Mouse (Mus musculus): ENCODE measurements around the gene Mdk.

The Mdk gene

DNA sequence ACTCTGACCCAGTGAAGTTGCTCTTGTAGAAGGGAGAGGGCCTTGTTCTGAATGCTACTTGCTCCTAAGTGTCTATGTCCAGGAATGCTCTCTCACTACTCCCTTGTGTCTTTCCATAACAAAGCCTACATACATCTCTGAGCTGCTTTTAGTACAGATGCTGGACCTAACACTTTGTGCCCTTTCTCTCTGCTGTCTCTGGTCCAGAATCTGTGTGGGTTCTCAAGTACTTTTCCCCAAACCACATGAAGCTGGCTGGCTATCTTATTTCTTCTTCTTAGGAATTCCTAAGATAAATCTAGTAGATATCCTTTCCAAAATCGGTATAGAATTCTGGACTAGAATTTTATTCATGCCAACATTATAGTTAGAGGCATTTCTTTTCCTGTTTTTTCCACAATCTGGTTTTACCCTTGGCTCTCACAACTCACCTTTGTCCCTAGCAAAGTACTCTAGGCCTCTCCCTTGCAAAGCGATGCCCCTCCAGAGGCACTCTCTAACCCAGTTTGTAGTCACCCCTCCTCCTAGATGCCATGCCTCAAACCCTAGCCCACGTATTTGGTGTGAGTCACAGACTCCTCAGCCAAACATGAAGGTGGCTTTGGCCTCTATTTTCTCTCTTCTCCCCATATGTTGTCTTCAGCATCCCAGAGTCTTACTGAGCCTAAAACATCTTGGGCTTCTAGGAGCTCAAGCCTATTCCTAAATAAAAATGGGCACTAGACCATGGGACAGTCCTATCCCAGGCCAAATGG lies 28.7 kb downstream of the Mdk start:
- no peak for TF ChIP-seq NANOG (IDR thresholded peaks at IDR 0.05; ENCODE audit: borderline replicate concordance, low read length)
- no peak for TF ChIP-seq CTCF (conservative IDR thresholded peaks at IDR 0.05; ENCODE audit: low read length)
- no peak for TF ChIP-seq POU5F1 (IDR thresholded peaks at IDR 0.05; ENCODE audit: borderline replicate concordance, low read length)

DNA sequence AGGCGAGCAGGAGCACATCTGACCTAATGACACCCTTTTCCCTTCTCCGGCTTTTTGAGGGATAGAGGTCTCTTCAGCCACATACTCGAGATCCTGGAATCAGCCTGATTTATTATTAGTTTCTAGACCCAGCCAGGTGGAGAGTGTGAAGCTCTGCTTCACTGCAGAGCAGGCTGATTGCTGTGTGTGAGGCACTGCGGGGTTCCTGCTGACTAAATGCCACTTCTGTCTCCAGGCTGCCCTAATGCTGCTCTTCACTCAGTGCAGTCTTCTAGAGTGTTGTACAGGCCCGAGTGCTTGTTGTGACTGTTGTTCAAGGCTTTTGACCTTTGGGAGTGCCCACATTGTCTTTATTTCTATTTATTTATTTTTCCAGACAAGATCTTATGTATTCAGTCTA lies 29.8 kb downstream of the Mdk start:
- Histone ChIP-seq H3K4me1 (replicated peaks; ENCODE audit: low read depth, low read length) (peaks cover 32% of the 10 kb centered on the region), H3K9me3 (ENCODE audit: low read length) (no peaks in the 10 kb centered on the region), H3K36me3 (ENCODE audit: insufficient read depth, low read length) (peaks cover 67% of the 10 kb centered on the region), H3K27me3 (ENCODE audit: insufficient read depth, low read length) (no peaks in the 10 kb centered on the region), H3K4me3 (replicated peaks; ENCODE audit: low read length) (no peak overlapping the region)
- no peak for TF ChIP-seq CTCF (conservative IDR thresholded peaks at IDR 0.05; ENCODE audit: low read length)

More for the DNA sequence above, 28.7 kb downstream of the Mdk start:
- H3K4me1 ChIP-seq (replicated peaks; ENCODE audit: low read depth, low read length) = peaks cover 32% of the 10 kb centered on the region
- no peak overlapping the region for H3K4me3 ChIP-seq (replicated peaks; ENCODE audit: low read length)
- no peaks in the 10 kb centered on the region for H3K27me3 ChIP-seq (ENCODE audit: insufficient read depth, low read length)
- no peaks in the 10 kb centered on the region for H3K9me3 ChIP-seq (ENCODE audit: low read length)
- peaks cover 61% of the 10 kb centered on the region for H3K36me3 ChIP-seq (ENCODE audit: insufficient read depth, low read length)

DNA sequence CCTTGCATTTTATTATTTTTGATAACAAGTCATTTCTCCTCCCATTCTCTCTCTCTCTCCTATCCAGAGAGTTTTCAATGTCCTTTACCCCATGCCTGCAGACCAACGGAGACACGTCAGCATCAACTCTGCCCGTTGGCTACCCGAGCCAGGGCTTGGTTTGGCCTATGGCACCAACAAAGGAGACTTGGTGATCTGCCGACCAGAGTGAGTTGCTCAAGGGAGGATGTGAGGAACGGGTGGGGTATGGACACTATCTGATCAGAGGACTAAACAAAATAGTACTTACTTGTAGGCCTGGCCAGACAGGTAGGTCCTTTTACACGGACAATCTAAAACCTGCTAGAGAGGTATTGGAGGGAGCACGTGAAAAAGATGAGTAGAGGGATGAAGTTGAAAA lies 31.7 kb downstream of the Mdk start:
- H3K4me1 ChIP-seq (replicated peaks; ENCODE audit: low read depth, low read length) = peaks cover 25% of the 10 kb centered on the region
- no peaks in the 10 kb centered on the region for H3K27me3 ChIP-seq (ENCODE audit: insufficient read depth, low read length)
- no peaks in the 10 kb centered on the region for H3K9me3 ChIP-seq (ENCODE audit: low read length)
- H3K36me3 ChIP-seq (ENCODE audit: insufficient read depth, low read length) = peaks cover 60% of the 10 kb centered on the region
- H3K4me3 ChIP-seq (replicated peaks; ENCODE audit: low read length) = no peak overlapping the region
- TF ChIP-seq POU5F1 (IDR thresholded peaks at IDR 0.05; ENCODE audit: borderline replicate concordance, low read length) (no peak), CTCF (conservative IDR thresholded peaks at IDR 0.05; ENCODE audit: low read length) (no peak), NANOG (IDR thresholded peaks at IDR 0.05; ENCODE audit: borderline replicate concordance, low read length) (no peak)

DNA sequence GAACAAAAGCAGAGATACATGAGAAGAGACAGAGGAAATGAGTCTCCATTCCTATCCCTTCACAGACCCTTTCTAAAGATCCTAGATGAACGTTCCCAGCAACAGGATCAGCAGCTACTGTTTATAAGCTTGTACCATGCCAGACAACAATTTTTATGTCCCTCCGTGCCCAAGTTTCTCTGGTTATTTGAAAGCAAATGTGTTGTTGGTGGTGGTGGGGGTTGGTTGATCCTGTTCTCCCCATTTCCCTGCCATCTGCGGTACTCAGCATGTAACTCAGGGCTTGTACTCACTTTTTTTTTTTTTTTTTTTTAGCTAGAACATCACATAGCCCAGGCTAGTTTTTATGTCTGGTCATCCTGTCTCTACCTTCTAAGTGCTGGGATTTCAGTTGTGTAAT lies 33.0 kb downstream of the Mdk start:
- TF ChIP-seq POU5F1 (IDR thresholded peaks at IDR 0.05; ENCODE audit: borderline replicate concordance, low read length) (no peak), NANOG (IDR thresholded peaks at IDR 0.05; ENCODE audit: borderline replicate concordance, low read length) (no peak), CTCF (conservative IDR thresholded peaks at IDR 0.05; ENCODE audit: low read length) (no peak)
- peaks cover 57% of the 10 kb centered on the region for H3K36me3 ChIP-seq (ENCODE audit: insufficient read depth, low read length)

DNA sequence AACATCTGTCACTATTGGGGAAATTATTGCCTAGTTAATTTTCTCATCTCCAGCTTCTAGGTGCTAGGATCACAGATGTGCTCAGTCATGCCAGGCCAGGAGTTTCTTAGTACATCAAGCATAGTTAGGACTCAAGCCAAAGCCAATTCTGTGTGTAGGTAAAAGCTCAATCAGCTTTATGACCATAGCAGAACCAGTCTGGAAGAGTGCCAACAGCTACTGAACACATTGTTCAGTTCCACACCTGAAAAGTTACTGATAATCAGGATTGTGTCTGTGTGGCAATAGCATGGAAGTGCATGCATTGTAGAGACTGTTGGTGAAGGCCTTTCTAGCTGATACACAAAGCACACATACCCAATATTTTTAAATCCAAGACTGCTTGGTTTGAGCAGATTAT lies 34.1 kb downstream of the Mdk start:
- peaks cover 61% of the 10 kb centered on the region for H3K36me3 ChIP-seq (ENCODE audit: insufficient read depth, low read length)
- no peaks in the 10 kb centered on the region for H3K9me3 ChIP-seq (ENCODE audit: low read length)
- TF ChIP-seq POU5F1 (IDR thresholded peaks at IDR 0.05; ENCODE audit: borderline replicate concordance, low read length) = no peak
- TF ChIP-seq NANOG (IDR thresholded peaks at IDR 0.05; ENCODE audit: borderline replicate concordance, low read length) = no peak
- no peak for TF ChIP-seq CTCF (conservative IDR thresholded peaks at IDR 0.05; ENCODE audit: low read length)
- H3K27me3 ChIP-seq (ENCODE audit: insufficient read depth, low read length) = no peaks in the 10 kb centered on the region
- peaks cover 19% of the 10 kb centered on the region for H3K4me1 ChIP-seq (replicated peaks; ENCODE audit: low read depth, low read length)
- H3K4me3 ChIP-seq (replicated peaks; ENCODE audit: low read length) = no peak overlapping the region

More for the DNA sequence above, 33.0 kb downstream of the Mdk start:
- no peaks in the 10 kb centered on the region for H3K9me3 ChIP-seq (ENCODE audit: low read length)
- no peak overlapping the region for H3K4me3 ChIP-seq (replicated peaks; ENCODE audit: low read length)
- no peaks in the 10 kb centered on the region for H3K27me3 ChIP-seq (ENCODE audit: insufficient read depth, low read length)
- peaks cover 20% of the 10 kb centered on the region for H3K4me1 ChIP-seq (replicated peaks; ENCODE audit: low read depth, low read length)

DNA sequence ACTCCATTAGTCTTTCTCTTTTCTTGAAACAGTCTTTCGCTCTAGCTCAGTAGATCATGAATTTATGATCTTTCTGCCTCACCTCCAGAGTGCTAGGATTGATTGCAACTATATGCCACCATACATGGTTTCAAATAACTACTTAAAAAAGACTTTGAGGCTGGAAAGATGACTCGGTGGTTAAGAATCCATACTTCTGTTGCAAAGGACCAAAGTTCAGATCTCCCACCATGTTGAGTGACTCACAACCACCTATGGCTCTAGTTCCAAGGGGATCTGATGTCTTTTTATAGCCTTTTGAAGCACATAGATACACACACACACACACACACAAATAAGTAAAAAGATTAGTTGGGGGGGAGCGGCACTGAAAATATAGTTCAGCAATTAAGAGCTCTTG lies 36.7 kb downstream of the Mdk start:
- Histone ChIP-seq H3K27me3 (ENCODE audit: insufficient read depth, low read length) (no peaks in the 10 kb centered on the region), H3K36me3 (ENCODE audit: insufficient read depth, low read length) (peaks cover 59% of the 10 kb centered on the region), H3K9me3 (ENCODE audit: low read length) (no peaks in the 10 kb centered on the region), H3K4me1 (replicated peaks; ENCODE audit: low read depth, low read length) (peaks cover 17% of the 10 kb centered on the region), H3K4me3 (replicated peaks; ENCODE audit: low read length) (no peak overlapping the region)
- TF ChIP-seq CTCF (conservative IDR thresholded peaks at IDR 0.05; ENCODE audit: low read length) (no peak), NANOG (IDR thresholded peaks at IDR 0.05; ENCODE audit: borderline replicate concordance, low read length) (no peak), POU5F1 (IDR thresholded peaks at IDR 0.05; ENCODE audit: borderline replicate concordance, low read length) (no peak)

DNA sequence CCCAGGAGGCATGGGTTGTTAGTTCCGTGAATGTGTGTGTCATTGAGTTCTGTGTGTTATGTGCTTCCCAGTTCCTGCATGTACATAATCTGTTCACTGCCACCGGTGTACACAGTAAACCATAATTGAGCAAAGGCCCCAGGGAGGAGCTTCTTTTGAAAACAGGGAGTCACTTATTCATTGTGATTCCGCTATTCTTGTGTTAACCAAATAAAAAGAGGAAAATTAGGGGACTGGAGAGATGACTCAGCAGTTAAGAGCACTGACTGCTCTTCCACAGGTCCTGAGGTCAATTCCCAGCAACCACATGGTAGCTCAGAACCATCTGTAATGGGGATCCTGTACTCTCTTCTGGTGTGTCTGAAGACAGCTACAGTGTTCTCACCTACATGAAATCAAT lies 37.4 kb downstream of the Mdk start:
- TF ChIP-seq POU5F1 (IDR thresholded peaks at IDR 0.05; ENCODE audit: borderline replicate concordance, low read length) (no peak), NANOG (IDR thresholded peaks at IDR 0.05; ENCODE audit: borderline replicate concordance, low read length) (no peak), CTCF (conservative IDR thresholded peaks at IDR 0.05; ENCODE audit: low read length) (no peak)
- Histone ChIP-seq H3K9me3 (ENCODE audit: low read length) (no peaks in the 10 kb centered on the region), H3K4me3 (replicated peaks; ENCODE audit: low read length) (no peak overlapping the region), H3K27me3 (ENCODE audit: insufficient read depth, low read length) (no peaks in the 10 kb centered on the region), H3K36me3 (ENCODE audit: insufficient read depth, low read length) (peaks cover 54% of the 10 kb centered on the region), H3K4me1 (replicated peaks; ENCODE audit: low read depth, low read length) (peaks cover 17% of the 10 kb centered on the region)

DNA sequence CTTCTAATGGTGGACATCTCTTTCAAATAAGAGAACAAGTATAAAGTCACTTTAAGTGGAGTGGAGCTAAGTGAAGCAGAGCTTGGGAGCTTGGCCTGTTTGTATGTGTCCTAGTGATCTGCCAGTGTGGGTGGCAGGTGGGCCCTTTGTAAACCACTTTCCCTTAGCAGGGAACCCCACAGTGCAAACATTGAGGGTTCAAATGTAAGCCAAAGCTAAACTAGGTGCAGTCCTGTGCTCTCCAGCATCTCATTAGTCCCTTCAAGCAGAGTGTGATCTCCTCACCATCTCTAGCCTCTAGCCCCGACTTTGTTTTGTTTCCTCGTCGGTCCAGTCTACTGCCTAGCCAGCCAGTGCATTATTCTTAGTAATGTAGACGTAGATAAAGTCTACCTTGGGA lies 47.5 kb downstream of the Mdk start:
- Histone ChIP-seq H3K27me3 (ENCODE audit: insufficient read depth, low read length) (no peaks in the 10 kb centered on the region), H3K9me3 (ENCODE audit: low read length) (no peaks in the 10 kb centered on the region), H3K36me3 (ENCODE audit: insufficient read depth, low read length) (peaks cover 40% of the 10 kb centered on the region), H3K4me1 (replicated peaks; ENCODE audit: low read depth, low read length) (no peaks in the 10 kb centered on the region), H3K4me3 (replicated peaks; ENCODE audit: low read length) (no peak overlapping the region)
- TF ChIP-seq CTCF (conservative IDR thresholded peaks at IDR 0.05; ENCODE audit: low read length) (no peak), NANOG (IDR thresholded peaks at IDR 0.05; ENCODE audit: borderline replicate concordance, low read length) (no peak), POU5F1 (IDR thresholded peaks at IDR 0.05; ENCODE audit: borderline replicate concordance, low read length) (no peak)

DNA sequence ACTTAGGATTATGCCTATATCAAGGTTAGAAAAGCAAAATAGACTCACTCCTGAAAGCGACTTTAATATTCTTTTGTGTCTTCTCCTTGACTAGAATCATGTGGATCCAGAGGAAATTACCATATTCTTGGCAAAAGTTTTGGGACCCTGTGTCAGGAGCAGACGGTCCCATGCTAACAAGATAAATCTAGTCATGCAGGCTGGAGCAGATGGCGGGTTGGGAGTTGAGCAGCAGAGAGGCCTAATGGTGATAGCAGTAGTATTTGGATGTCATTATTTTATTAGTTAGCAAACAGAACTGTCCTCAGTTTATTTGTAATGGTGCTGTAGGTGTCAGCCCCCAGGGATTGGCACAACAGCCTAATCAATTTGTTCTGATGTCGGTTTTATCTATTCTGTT lies 48.1 kb downstream of the Mdk start:
- Histone ChIP-seq H3K4me1 (replicated peaks; ENCODE audit: low read depth, low read length) (no peaks in the 10 kb centered on the region), H3K36me3 (ENCODE audit: insufficient read depth, low read length) (peaks cover 36% of the 10 kb centered on the region), H3K27me3 (ENCODE audit: insufficient read depth, low read length) (no peaks in the 10 kb centered on the region), H3K9me3 (ENCODE audit: low read length) (no peaks in the 10 kb centered on the region), H3K4me3 (replicated peaks; ENCODE audit: low read length) (no peak overlapping the region)
- TF ChIP-seq NANOG (IDR thresholded peaks at IDR 0.05; ENCODE audit: borderline replicate concordance, low read length) (no peak), POU5F1 (IDR thresholded peaks at IDR 0.05; ENCODE audit: borderline replicate concordance, low read length) (no peak), CTCF (conservative IDR thresholded peaks at IDR 0.05; ENCODE audit: low read length) (no peak)

Measured in E14TG2a.4 (cell line).